Mouse (Mus musculus): Measurements from ENCODE around the gene Lpp.
A peak's percentile ranks its signal among the peaks of the same experiment; 100 is the strongest.

The Lpp gene

GRCm38 (mm10) chr16:24392651-24393555 lies at the start of gene Lpp:
Lpp (plus strand) TSS chr16:24393507.
- peak; percentile 76 for DNase-seq (ENCODE audit: low read depth)

- DNase-seq (ENCODE audit: low read depth), result no peak
Measured at GRCm38 (mm10) chr16:24347582-24348411, 45.5 kb upstream of the Lpp start.

DNA sequence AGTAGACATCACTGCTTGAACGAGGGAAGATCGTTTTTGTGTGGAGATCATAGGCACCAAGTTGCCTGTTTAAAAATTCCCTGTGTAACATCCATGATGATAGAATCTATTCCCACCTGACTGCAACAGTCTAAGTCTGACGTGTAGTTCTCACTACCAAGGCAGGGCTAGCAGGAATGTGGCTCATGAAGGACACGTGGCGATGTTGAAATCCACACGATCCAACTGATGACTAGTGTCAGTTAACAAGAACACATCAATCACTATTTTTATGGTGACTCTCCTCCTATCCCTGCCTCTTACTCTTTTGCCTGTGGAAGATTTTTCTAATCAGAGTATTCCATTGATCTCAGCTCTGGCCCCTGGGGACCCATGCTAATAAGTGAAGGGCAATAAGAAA lies 43.0 kb upstream of the Lpp start:
- DNase-seq (ENCODE audit: low read depth), result no peak

DNA sequence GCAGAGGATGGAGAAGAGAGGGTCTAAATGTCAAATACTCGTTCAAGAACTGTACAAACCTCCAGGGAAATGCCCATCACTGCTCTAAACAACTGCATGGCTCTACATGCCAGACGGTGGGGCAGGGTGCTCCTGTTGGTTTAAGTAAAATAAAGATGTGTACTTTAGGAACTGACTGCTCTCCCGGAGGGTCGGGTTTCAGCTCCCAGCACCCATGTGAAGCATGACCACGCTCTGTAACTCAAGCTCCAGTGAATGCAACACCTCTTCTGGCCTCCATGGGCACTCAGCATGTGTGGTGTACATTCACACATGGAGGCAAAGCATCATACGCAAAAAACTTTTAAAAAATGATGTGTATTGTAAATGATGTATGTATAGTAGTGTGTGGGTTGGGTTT lies 42.6 kb upstream of the Lpp start:
- no peak for DNase-seq (ENCODE audit: low read depth)

- no peak for DNase-seq (ENCODE audit: low read depth)
Measured at GRCm38 (mm10) chr16:24351811-24352210, 41.5 kb upstream of the Lpp start.

DNA sequence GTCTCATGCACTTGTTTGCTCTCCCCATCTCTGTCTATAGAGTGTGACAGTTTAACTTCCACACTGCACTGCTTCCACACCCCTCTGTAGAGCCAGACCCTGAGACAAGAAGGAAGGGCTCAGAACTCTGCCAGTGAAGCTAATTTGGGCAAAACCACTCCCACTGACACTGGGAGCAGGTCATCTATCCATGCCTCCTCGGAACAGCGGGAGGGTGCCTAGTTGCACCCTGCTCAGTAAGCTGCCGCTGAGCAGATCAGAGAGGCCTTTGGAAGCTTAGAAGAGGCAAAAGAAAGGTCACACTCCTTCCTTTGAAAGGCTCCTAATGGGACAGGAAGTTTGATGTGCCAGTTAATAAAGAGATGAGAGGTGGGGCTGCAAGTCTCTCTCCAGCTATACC lies 39.5 kb upstream of the Lpp start:
- no peak for DNase-seq (ENCODE audit: low read depth)

DNA sequence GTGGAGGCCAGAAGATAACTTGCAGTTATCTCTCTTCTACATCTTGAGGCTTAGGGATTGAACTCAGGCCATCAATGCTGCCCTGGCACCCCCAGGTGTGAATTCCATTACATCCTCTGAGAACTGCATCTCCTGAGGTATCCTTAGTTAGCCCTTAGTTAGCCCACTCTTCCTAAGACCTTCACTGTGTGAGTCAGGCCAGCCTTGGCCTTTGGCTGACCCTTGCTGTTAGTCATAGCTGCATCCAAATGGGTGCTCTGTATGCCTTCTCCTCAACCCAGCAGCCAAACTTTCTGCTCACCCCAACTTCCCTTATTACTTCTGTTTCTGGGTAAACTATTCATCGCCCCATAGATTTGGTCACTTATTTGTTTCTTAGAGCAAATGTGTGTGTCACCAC lies 31.6 kb upstream of the Lpp start:
- no peak for DNase-seq (ENCODE audit: low read depth)

- no peak for DNase-seq (ENCODE audit: low read depth)
Measured at GRCm38 (mm10) chr16:24364030-24364687, 29.1 kb upstream of the Lpp start.

GRCm38 (mm10) chr16:24365900-24366299 lies 27.4 kb upstream of the Lpp start:
- no peak for DNase-seq (ENCODE audit: low read depth)

- DNase-seq (ENCODE audit: low read depth), result no peak
Measured at GRCm38 (mm10) chr16:24367071-24367470, 26.2 kb upstream of the Lpp start.

DNA sequence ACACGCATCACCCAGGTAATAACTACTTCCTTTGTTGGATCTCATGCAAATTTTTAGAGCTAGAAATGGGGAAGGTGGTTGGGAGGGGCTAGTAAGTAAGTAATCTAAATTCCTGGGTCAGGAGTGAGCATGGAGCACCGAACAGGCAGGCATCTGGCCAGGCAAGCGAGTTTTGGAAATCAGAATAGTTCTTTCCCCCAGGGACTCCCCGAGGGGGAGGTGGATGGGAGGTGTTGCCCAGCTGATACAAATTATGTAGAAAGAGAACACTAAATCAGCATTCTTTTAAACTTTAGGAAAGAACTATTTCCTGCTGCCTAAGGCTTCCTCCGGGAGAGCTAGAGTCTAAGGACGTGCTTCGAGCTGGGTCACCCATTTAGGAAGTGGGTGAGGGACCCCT lies 25.8 kb upstream of the Lpp start:
- no peak for DNase-seq (ENCODE audit: low read depth)

DNA sequence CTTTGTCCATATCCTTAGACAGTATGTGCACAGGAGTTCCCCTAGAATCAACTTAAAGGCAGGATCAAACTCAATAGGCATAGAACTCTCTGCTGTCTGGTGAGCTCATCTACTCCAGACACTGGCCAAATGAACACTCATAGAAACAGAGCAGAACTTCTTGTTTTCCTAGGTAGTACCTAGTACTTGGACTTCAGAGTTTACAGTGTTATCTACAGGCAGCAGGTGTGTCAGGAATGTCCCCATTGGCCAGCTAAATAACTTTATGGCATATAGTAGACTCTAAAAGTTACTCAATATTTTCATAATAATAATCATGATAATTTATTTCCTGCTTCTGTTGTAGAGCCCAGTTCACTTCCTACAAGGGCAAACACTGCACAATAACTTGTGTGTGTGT lies 16.8 kb upstream of the Lpp start:
- no peak for DNase-seq (ENCODE audit: low read depth)

- DNase-seq (ENCODE audit: low read depth), result no peak
Measured at GRCm38 (mm10) chr16:24390596-24390995, 2.7 kb upstream of the Lpp start.

DNA sequence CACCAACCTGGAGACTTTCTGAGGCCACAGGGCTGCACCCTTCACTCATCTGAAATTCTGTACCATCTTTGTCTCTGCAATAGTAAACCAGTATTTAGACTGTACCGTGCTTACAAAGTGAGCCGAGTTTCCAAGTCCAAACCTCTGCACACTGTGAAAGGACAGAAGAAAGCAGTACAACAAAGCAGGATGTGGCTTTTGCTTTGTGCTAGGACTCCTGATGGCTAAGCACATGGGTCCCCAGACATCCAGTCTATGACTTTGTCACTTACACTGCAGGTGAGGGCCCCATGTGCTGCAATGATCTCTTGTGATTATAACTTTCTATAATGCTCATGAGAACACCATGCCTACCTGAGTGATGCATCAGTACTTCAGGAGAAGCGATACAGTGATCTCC lies 2.2 kb upstream of the Lpp start:
- peak; percentile 61 for DNase-seq (ENCODE audit: low read depth)

DNA sequence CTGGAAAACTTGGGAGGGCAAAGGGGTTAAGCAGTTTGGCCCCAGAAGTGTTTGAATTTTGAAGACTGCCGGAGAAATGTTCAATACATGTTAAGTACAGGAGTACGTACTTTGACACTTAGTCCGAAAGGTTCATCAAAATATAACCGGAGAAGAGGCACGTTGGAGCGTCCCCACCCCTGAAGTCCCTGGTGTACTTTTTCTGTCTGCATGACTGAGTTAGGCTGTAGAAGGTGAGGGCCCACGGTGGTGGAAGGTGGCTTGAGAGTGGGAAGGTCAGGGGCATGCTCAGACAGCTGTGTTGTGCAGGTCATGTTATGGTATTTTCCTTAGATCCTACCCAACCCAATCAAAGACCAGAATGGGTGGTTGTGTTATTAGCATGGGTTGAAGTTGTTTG lies 1.4 kb upstream of the Lpp start:
- DNase-seq (ENCODE audit: low read depth), result no peak

DNA sequence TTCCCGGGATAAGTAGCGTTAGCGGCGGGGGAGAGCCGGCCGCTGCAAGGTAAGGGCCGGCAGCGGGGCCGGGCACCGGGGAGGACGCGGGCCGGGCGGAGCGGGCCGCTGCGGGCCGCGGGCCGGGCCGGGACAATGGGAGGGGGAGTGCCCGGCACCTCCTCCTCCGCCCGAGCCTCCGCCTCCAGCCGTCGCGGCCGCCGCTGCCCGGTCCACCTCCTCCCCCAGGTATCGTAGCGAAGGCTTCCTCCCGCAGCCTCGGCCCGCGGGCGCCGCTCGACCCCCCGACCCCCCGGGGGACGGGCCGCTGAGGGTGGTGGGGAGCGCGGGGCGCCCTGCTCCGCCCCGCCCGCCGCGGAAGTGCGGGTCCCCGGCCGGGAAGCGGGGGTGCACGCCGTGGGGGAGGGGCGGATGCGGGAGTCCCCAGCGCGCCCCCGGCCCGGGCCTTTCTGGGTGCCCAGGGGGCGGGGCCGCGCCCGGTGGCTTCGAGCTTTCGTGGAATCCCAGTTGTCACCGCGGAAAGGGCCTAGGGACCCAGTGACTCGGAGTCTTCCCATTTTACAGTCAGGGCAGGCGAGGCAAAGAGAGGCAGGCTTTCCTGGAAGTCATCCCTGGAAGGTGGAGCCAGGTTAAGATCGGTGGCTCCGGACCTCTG lies 376 bp downstream of the Lpp start:
- DNase-seq (ENCODE audit: low read depth), result peak; percentile 64

DNA sequence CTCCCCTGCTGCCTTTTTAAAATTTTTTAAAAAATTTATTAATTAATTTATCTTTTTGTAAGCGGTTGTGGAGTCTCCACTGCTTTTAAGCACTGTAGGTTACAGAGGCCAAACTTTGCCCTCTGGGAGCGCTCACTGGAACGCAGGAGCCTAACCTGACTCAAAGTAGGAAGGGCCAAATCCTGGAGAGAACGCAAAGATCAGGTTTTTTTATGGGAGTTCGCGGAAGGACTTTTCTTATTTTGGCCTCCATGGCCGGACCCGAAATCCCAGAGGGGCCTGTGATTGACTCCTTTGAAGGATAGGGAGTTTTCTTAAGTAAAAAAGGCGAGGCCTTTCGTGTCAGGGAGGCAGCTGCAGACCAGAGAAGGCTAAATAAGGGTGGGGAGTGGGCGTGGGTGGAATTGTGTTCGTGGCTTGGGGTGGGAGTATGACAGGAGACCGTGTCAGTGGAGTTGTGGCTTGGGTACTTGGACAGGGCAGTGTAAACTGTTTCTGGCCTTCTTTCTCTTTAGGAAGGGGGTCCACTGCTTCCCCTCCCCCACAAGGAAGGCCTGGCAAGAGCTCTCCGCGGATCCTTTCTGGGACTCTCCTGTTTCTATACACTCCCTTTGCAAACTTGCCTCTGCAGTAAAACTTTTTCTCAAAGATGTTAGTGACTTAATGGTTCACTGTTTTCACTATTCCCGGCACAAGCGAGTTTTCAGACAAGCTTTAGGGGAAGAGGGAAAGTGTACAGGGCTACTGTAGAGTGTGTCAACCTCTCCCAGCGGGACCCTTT lies 1.1 kb downstream of the Lpp start:
- DNase-seq (ENCODE audit: low read depth), result peak; percentile 29

- no peak for DNase-seq (ENCODE audit: low read depth)
Measured at GRCm38 (mm10) chr16:24395100-24395499, 1.8 kb downstream of the Lpp start.

- no peak for DNase-seq (ENCODE audit: low read depth)
Measured at GRCm38 (mm10) chr16:24396504-24396903, 3.2 kb downstream of the Lpp start.

DNA sequence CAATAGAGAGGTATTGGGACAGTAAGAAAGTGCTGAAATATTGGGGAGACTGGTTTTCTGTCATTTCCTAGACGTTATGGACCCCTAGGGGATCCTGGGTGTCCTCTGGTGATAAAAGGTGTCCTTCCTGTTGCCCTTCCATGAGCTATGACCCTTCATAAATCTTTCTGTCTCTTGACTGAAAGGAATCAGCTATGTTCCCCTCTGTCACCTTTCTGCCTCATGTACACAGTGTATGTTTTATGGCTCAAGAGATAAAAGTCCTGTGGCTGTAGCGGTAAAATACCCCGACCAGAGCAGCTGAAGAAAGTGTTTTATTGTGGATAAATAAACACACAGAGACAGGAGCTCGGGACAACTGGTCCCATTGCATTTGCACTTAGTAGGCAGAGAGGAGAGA lies 5.2 kb downstream of the Lpp start:
- no peak for DNase-seq (ENCODE audit: low read depth)

DNA sequence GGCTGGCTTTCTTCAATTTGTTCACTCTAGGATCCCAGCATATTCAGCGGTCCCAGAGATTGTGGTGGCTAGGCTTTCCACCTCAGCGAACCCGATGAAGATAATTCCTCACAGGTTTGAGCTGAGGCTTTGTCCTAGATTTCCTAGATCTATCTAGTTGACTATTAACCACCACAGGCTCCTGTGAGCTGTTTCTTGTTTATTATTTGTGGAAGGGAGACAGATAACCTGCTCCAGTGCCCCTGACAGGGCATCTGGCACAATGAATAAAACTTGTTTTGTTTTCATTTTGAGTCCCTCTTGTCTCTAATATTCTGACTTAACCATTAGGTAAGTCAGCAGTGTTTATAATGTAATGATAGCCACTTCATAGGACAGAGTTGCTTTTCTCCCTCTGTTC lies 5.6 kb downstream of the Lpp start:
- DNase-seq (ENCODE audit: low read depth), result no peak

Measured in naive thymus-derived CD4-positive, alpha-beta T cell, adult 2 months (primary cell).